Mouse (Mus musculus) small intestine, adult 2 months (tissue): Measurements from ENCODE around the gene Ldhc.

Experiments used
- CTCF ChIP-seq: fragments of 200-500 bp; IDR thresholded peaks from 2 replicates; pipeline ENCODE4 v1.5.1; 2012; ENCODE audit warnings: low read depth, mild to moderate bottlenecking, control low read depth, inconsistent platforms, low read length, moderate library complexity, mixed read lengths; ENCODE audit not compliant: insufficient replicate concordance, insufficient read length; ENCODE audit errors: extremely low read depth
- POLR2A ChIP-seq: fragments of 200-500 bp; IDR thresholded peaks from 2 replicates; pipeline ENCODE4 v1.6.1; 2012; ENCODE audit warnings: low read depth, mild to moderate bottlenecking, control low read depth, inconsistent platforms, low read length, moderate library complexity

DNA sequence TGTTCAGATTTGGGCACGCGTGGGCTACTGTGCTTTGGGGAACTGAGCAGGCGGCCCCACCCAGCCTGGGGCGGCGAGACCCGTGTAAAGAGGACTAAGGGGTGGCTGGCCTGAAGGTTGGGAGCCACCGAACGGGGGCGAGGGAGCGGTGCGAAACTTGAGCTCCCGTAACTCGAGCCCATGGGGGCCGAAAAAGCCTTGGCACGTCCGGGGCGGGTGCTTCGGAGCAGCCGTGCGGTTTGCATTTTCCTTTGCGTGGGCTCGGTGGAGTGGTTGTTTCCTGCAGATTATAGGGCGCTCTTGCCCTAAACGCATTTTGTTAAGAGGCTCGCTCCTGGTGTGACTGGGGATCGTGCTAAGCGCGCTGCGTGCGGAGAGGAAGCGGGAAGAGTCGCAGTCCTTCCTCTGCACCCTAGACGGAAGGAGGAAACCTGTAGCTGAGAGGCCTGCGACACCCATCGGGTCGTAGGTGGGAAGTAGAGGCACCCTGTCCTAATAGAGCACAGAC, 15.0 kb upstream of the Ldhc start:
- TF ChIP-seq POLR2A = no peak; the same call in 1 of the 2 replicates
- TF ChIP-seq CTCF = no peak
